Mouse (Mus musculus): ENCODE results near the gene Coro2a.

GRCm38 (mm10) chr4:46589151-46589550 is 12.9 kb downstream of the Coro2a start:
- TF ChIP-seq POLR2A (IDR thresholded peaks at IDR 0.05; ENCODE audit: control insufficient read depth, extremely low read depth, insufficient read depth, low read length, poor library complexity) (no peak), CTCF (IDR thresholded peaks at IDR 0.05; ENCODE audit: borderline replicate concordance, control insufficient read depth, extremely low read depth, insufficient read depth, low read length, poor library complexity) (no peak)
